Mouse (Mus musculus) lung, adult 2 months (tissue): ENCODE results near the gene Tmem123. TPM values are rescaled to one million over a fixed set of nuclear protein-coding genes. Genes with fewer than 3 reads are reported as not detected.
A peak's percentile ranks its signal among the peaks of the same experiment; 100 is the strongest.

Experiments
- DNase-seq: peaks from one replicate; pipeline ENCODE4 v3.0.0; 2022
- H3K4me1 ChIP-seq: fragments of 200-500 bp; 2 replicates; pipeline ENCODE4 v1.6.1; 2011; ENCODE audit warnings: low read length; ENCODE audit not compliant: control insufficient read depth, insufficient read depth
- H3K4me3 ChIP-seq: fragments of 200-500 bp; replicated peaks from 2 replicates; pipeline ENCODE3; 2011; ENCODE audit warnings: low read depth, mild to moderate bottlenecking, control low read depth, low read length; ENCODE audit errors: extremely low read depth
- CTCF ChIP-seq: fragments of 200-500 bp; IDR thresholded peaks from 2 replicates; pipeline ENCODE4 v1.5.1; 2011; ENCODE audit warnings: mild to moderate bottlenecking, low read length, control low read depth; ENCODE audit not compliant: insufficient read depth
- POLR2A ChIP-seq: fragments of 200-500 bp; IDR thresholded peaks from 2 replicates; pipeline ENCODE4 v1.6.1; 2011; ENCODE audit warnings: low read depth, mild to moderate bottlenecking, control low read depth, low read length, borderline replicate concordance; ENCODE audit errors: extremely low read depth
- WGBS: fragments of 180-500 bp; shearing (Covaris S2); methylation state at CpG from one replicate; pipeline ENCODE4 v1.1.7; 2018; 5-methylcytosine and 5-hydroxymethylcytosine counted together
- polyA plus RNA-seq: library from polyadenylated mRNA; depleted of rRNA; stranded (reverse); fragments of >200 nt; gene quantifications from 2 replicates; pipeline ENCODE4 v1.2.3, GENCODE M21; 2012

Gene Tmem123
- polyA plus RNA-seq, 1 experiment = 89.8 TPM

DNA sequence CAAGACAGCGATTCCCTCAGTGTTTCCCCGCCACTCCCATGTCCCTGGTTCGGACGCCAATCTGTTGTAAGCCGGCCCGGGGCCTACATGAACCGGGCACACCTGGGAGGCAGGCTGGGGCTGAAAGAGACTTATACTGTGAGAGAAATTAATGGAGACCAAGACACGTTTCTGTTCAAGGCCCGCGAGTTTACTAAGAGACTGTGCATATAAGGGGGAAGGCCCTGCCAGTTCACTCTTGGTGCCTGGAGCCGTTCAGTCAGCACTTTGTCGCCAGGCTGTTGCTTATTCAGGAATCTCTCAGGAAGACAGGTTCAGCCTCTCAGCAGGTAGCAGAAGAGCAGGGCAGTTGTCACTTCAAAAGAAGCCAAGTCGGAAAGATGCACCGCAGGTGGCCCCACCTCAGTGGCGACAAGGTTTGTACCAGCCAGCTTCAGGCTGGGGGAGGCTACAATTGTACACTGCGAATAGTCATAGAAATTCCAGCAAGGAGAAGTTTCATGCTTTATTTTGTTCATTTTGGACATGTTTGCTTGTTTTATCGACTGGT, 1.9 kb upstream of the Tmem123 start:
- TF ChIP-seq POLR2A (no peak), CTCF (no peak)
- H3K4me3 ChIP-seq = no peak overlapping the region
- peaks cover 3% of the 10 kb centered on the region; the same call in 1 of the 2 replicates for H3K4me1 ChIP-seq
- WGBS = 80% methylated on average over 17 of the region's 17 CpGs
- no peak for DNase-seq

DNA sequence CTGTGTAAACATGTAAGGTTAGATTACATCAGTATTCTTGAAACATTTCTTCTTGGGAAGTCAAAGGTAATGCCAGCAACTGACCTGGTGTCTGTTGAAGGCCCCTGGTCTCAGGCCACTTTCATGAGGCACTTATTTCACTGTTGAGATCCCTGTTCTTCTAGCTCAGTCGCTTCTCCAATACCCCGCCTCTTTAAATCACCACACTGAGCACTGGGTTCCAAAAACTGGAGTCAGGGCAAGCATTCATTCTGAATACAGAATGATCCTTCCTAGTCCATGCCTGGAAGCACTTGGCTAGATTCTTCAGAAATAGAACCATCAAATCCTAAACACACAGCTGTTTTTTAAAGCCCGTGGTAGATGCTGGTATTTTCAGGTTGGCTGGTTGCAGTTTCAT, 1.1 kb upstream of the Tmem123 start:
- DNase-seq = no peak
- 88% methylated on average over 3 of the region's 3 CpGs for WGBS
- H3K4me3 ChIP-seq = no peak overlapping the region
- H3K4me1 ChIP-seq = peaks cover 7% of the 10 kb centered on the region
- no peak for TF ChIP-seq POLR2A
- TF ChIP-seq CTCF = no peak

DNA sequence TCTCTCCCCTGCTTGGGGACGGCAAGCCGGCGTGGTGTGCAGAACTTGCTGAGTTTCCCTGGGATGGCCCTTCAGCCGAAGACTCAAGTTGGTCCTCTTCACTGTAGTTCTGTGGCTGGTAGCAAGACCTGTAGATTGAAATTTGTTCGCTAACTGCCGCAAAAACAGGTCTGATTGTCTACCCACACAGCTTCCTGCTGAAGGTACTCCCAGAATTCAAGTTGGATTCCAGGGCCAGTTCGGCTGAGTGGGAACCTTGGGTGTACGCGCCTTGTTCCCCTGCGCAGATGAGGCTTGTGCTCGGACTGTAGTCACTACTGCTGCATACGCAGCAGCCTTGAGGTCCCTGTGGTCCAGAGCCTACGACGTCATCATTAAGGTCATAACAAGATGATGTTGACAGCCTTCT, 626 bp downstream of the Tmem123 start:
- DNase-seq = peak; percentile 65
- peaks cover 11% of the 10 kb centered on the region for H3K4me1 ChIP-seq
- TF ChIP-seq POLR2A (peak; percentile 75; the same call in 1 of the 2 replicates), CTCF (no peak)
- under 1% methylated on average over 14 of the region's 14 CpGs for WGBS
- H3K4me3 ChIP-seq = peak overlapping the region; percentile 65

DNA sequence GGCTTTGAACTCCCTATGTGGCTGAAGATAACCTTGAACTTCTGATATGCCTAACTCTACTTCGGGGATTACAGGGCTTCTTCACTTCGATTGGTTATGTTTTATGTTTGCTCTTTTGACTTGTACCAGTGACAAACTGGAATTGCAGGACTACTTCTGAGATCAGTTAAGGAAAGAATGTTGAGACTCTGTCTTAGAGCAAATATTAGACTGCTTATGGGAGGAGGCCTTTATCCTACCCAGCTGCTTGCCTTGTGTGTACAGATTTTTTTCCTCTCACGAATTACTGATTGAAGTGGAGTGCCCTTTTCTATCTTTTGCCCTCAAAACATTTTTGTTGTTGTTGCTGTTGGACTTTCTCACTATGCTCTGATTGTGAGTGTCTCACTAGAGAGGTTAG, 1.4 kb downstream of the Tmem123 start:
- TF ChIP-seq CTCF = no peak
- TF ChIP-seq POLR2A = no peak
- H3K4me1 ChIP-seq = peaks cover 11% of the 10 kb centered on the region
- no peak overlapping the region for H3K4me3 ChIP-seq
- 35% methylated on average over 3 of the region's 3 CpGs for WGBS
- no peak for DNase-seq

DNA sequence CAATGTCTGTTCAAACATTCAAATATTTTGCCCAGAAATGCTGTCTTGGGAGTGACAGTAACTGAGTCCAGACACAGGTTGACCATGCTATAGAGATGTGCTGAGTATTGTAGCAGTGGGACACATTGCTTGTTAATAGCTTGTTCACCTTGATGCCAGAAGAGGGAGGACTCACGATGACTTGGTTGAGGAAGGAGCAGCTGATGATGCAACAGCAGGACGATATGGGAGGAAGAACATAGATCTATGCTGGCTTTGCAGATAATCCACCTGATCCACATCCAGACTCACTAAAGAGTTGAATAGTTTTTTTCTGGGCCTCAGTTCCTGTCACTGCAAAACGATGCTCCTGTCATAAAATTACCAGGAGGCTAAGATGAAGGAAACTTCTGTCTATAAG, 2.7 kb downstream of the Tmem123 start:
- H3K4me1 ChIP-seq = peaks cover 11% of the 10 kb centered on the region
- no peak for TF ChIP-seq CTCF
- DNase-seq = no peak
- H3K4me3 ChIP-seq = no peak overlapping the region
- 40% methylated on average over 3 of the region's 3 CpGs for WGBS

DNA sequence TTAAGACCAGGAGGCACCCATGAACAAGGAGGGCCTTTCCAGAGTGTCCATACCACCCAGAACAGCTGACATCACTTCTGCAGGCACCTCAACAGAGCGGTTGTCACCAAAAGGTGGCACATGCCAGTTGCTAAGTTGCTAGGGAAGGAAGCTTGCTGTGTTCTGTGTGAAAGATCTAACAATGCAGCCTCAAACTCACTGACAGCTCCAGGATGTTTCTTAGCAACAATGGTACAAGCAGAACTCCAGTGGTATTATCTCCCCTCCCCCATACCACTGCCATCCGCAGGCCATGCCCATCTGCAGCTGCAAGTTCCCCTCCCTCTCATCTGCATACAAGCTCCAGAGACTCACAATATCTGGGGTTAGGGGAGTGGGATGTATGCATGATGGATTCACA, 3.7 kb downstream of the Tmem123 start:
- DNase-seq = no peak
- TF ChIP-seq CTCF (no peak), POLR2A (no peak)
- peaks cover 11% of the 10 kb centered on the region for H3K4me1 ChIP-seq
- H3K4me3 ChIP-seq = no peak overlapping the region
- 30% methylated on average over 2 of the region's 2 CpGs for WGBS

DNA sequence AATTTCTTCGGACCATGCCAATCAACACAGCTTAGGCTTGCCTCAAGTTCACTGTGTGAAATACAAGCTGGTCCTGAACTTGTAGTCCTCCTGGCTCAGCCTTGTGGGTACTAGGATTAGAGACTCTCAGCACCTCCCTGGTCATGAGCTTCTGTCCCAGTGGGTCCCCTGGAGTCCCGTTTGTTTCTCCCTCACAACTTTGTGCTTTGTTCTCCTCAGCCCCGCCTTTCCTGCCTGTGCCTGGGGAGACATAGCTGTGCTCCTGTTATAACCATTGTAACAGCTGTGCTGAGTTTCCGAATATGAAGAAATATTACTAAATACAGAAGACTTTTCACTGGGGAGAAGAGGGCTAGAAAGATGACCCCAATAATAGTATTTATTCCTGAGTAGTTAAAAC, 5.2 kb downstream of the Tmem123 start:
- Histone ChIP-seq H3K4me1 (peaks cover 11% of the 10 kb centered on the region), H3K4me3 (no peak overlapping the region)
- TF ChIP-seq POLR2A = no peak
- TF ChIP-seq CTCF = no peak
- WGBS = 45% methylated on average over 4 of the region's 4 CpGs
- no peak for DNase-seq

DNA sequence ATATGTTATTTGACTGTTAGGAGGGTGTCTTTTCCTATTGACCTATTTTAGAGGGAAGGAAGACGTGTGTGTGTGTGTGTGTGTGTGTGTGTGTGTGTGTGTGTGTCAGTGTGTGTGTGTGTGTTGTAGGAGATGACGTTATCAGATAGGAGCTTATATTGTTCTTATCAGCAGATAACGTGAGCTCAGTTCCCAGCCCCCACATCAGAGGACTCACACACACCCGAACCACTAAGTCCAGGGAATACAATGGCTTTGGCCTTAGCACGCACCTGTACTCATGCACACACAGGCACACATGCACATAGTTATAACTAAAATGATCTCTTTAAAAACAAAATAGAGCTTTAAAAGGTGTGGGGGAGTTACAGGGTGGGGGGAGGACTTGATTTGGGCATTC, 5.7 kb downstream of the Tmem123 start:
- DNase-seq = no peak
- H3K4me1 ChIP-seq = peaks cover 11% of the 10 kb centered on the region
- H3K4me3 ChIP-seq = no peak overlapping the region
- TF ChIP-seq CTCF (no peak), POLR2A (no peak)
- 51% methylated on average over 5 of the region's 5 CpGs for WGBS

DNA sequence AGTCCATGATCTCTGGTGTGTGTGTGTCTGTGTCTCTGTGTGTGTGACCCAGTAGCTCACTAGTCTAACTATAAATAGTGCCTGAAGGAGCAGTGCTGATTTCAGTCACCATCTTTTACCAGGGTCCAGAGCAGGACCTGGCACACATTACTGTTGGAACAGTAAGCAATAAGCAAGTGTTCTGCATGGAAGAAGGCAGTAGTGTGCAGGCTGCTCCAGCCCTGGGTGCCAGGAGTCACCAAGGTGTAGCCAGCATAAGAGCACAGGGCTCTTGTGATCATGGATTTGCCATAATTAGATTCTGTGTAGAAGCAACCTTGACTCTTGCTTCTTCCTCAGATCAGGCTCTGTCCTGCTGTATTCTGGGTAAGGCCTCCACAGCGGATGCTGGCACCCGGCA, 8.5 kb downstream of the Tmem123 start:
- no peak for DNase-seq
- whole genome bisulfite sequencing = 91% methylated on average over 2 of the region's 2 CpGs
- TF ChIP-seq CTCF = no peak
- no peak for TF ChIP-seq POLR2A
- Histone ChIP-seq H3K4me3 (no peak overlapping the region), H3K4me1 (peaks cover 7% of the 10 kb centered on the region)

DNA sequence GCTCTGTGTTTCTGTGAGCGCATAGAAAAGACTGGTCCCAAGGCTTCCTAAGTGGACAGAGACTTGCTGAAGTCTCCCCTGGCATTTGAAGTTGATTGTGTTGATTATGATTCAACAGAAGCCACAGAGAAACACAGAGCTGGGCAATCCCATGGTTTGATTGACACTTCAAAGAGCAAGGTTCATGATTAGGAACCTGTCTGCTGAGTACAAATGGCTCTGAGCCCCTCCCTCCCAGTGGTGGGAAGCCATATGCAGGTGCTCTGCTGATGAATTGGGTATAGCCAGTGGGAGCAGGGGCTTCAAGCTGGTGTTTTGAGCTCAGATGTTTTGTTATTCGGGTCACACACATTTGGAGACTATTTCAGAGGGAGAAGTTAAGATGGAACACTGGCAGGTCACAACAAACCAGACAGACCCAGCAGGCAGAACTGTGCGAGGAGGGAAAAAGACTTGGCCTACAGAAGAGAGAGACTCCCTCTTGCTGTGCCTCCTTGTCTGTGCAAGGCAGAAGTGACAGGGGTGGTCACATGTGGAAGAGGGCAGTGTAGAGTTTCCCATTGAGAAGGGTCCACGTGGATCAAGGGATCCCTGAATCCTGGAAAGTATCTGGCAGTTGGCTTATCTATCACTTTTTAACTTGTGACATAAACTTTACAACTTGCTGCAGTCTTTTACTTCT, 9.1 kb downstream of the Tmem123 start:
- no peak overlapping the region for H3K4me3 ChIP-seq
- WGBS = 89% methylated on average over 4 of the region's 4 CpGs
- no peak for DNase-seq
- H3K4me1 ChIP-seq = peaks cover 4% of the 10 kb centered on the region
- TF ChIP-seq POLR2A = no peak
- no peak for TF ChIP-seq CTCF
